Mouse (Mus musculus): ENCODE measurements at regions not wholly inside any gene's neighbourhood (a gene's known extent, or its start where the extent isn't known, plus 50 kb on each side); places are given as distances from the start of the nearest gene placed in this dataset.

GRCm38 (mm10) chr4:101320587-101320986, 55.5 kb upstream of the Jak1 start:
- TF ChIP-seq GATA1 (IDR thresholded peaks at IDR 0.05; ENCODE audit: low read length) (no peak), TAL1 (IDR thresholded peaks at IDR 0.05; ENCODE audit: low read length) (no peak)

All from erythroblast, embryonic 14.5 days (primary cell).